Mouse (Mus musculus): ENCODE data around the gene Sfmbt2.

- no peak for TF ChIP-seq POLR2A (IDR thresholded peaks at IDR 0.05; ENCODE audit: extremely low read depth, insufficient read depth, low read length)
- no peak for TF ChIP-seq CTCF (IDR thresholded peaks at IDR 0.05; ENCODE audit: extremely low read depth, insufficient read depth, low read length)
These were observed 35.8 kb downstream of the Sfmbt2 start for GRCm38 (mm10) chr2:10406151-10406550.

Measured in cortical plate, adult 2 months (tissue).